Mouse (Mus musculus): ENCODE measurements around the gene Gpr62. TPM values are rescaled to one million over a fixed set of nuclear protein-coding genes. Genes with fewer than 3 reads are reported as not detected.

Gpr62 gene
- polyA plus RNA-seq, 1 experiment from 2014 or later = 0.98 TPM

- H3K27ac ChIP-seq (ENCODE audit: low read length) = peak overlapping the region; percentile 92
- H3K9me3 ChIP-seq (replicated peaks; ENCODE audit: control insufficient read depth, low read length, poor library complexity, severe bottlenecking) = no peaks in the 10 kb centered on the region
- peak overlapping the region; percentile 63 for H3K4me3 ChIP-seq (ENCODE audit: low read depth, low read length)
- H3K4me2 ChIP-seq (ENCODE audit: low read length) = peak overlapping the region; percentile 98
- peaks cover 56% of the 10 kb centered on the region for H3K4me1 ChIP-seq (ENCODE audit: control insufficient read depth, insufficient read depth, low read length)
- H3K9ac ChIP-seq (ENCODE audit: low read depth, low read length) = peak overlapping the region; percentile 72
- 2% methylated on average over 14 of the region's 17 CpGs for WGBS
- no peaks in the 10 kb centered on the region for H3K27me3 ChIP-seq (ENCODE audit: control insufficient read depth, insufficient read depth, low read depth, low read length)
- no peaks in the 10 kb centered on the region; the same call in 1 of the 2 replicates for H3K36me3 ChIP-seq (ENCODE audit: control insufficient read depth, insufficient read depth, low read length)
- peak; percentile 43 for ATAC-seq
Observed at GRCm38 (mm10) chr9:106454888-106455681, 10.7 kb downstream of the Gpr62 start.

- Histone ChIP-seq H3K4me1 (ENCODE audit: control insufficient read depth, insufficient read depth, low read length) (peaks cover 53% of the 10 kb centered on the region), H3K27me3 (ENCODE audit: control insufficient read depth, insufficient read depth, low read depth, low read length) (no peaks in the 10 kb centered on the region), H3K9me3 (replicated peaks; ENCODE audit: control insufficient read depth, low read length, poor library complexity, severe bottlenecking) (no peaks in the 10 kb centered on the region), H3K36me3 (ENCODE audit: control insufficient read depth, insufficient read depth, low read length) (no peaks in the 10 kb centered on the region), H3K9ac (ENCODE audit: low read depth, low read length) (peak overlapping the region; percentile 72), H3K4me3 (ENCODE audit: low read depth, low read length) (peak overlapping the region; percentile 63), H3K27ac (ENCODE audit: low read length) (peak overlapping the region; percentile 92), H3K4me2 (ENCODE audit: low read length) (peak overlapping the region; percentile 98)
- peak; percentile 9 for ATAC-seq
- 2% methylated on average over 15 of the region's 20 CpGs for WGBS
Observed at GRCm38 (mm10) chr9:106454071-106454761, 11.5 kb downstream of the Gpr62 start.

GRCm38 (mm10) chr9:106453271-106454070, 12.3 kb downstream of the Gpr62 start, which contains the start of gene Pcbp4:
Gene Pcbp4 (plus strand): TSS chr9:106453291.
- Histone ChIP-seq H3K9me3 (replicated peaks; ENCODE audit: control insufficient read depth, low read length, poor library complexity, severe bottlenecking) (no peaks in the 10 kb centered on the region), H3K36me3 (ENCODE audit: control insufficient read depth, insufficient read depth, low read length) (no peaks in the 10 kb centered on the region), H3K27me3 (ENCODE audit: control insufficient read depth, insufficient read depth, low read depth, low read length) (no peaks in the 10 kb centered on the region), H3K4me2 (ENCODE audit: low read length) (peak within 1 kb of the TSS; percentile 98), H3K9ac (ENCODE audit: low read depth, low read length) (peak within 1 kb of the TSS; percentile 72), H3K4me3 (ENCODE audit: low read depth, low read length) (peak within 1 kb of the TSS; percentile 63), H3K4me1 (ENCODE audit: control insufficient read depth, insufficient read depth, low read length) (peaks cover 53% of the 10 kb centered on the region), H3K27ac (ENCODE audit: low read length) (peak within 1 kb of the TSS; percentile 92)
- peak; percentile 50 for ATAC-seq
- under 1% methylated on average over 36 of the region's 74 CpGs for WGBS

GRCm38 (mm10) chr9:106452821-106453220, 12.9 kb downstream of the Gpr62 start:
- Histone ChIP-seq H3K36me3 (ENCODE audit: control insufficient read depth, insufficient read depth, low read length) (no peaks in the 10 kb centered on the region), H3K4me1 (ENCODE audit: control insufficient read depth, insufficient read depth, low read length) (peaks cover 52% of the 10 kb centered on the region), H3K4me3 (ENCODE audit: low read depth, low read length) (peak overlapping the region; percentile 63), H3K9me3 (replicated peaks; ENCODE audit: control insufficient read depth, low read length, poor library complexity, severe bottlenecking) (no peaks in the 10 kb centered on the region), H3K4me2 (ENCODE audit: low read length) (peak overlapping the region; percentile 98), H3K9ac (ENCODE audit: low read depth, low read length) (peak overlapping the region; percentile 72), H3K27me3 (ENCODE audit: control insufficient read depth, insufficient read depth, low read depth, low read length) (no peaks in the 10 kb centered on the region), H3K27ac (ENCODE audit: low read length) (peak overlapping the region; percentile 92)
- 0% methylated on average over 4 of the region's 7 CpGs for WGBS
- no peak for ATAC-seq

GRCm38 (mm10) chr9:106452351-106452750, 13.4 kb downstream of the Gpr62 start:
- WGBS = 21% methylated on average over 6 of the region's 6 CpGs
- no peaks in the 10 kb centered on the region for H3K27me3 ChIP-seq (ENCODE audit: control insufficient read depth, insufficient read depth, low read depth, low read length)
- H3K4me3 ChIP-seq (ENCODE audit: low read depth, low read length) = peak overlapping the region; percentile 63; the same call in 1 of the 2 replicates
- H3K9me3 ChIP-seq (replicated peaks; ENCODE audit: control insufficient read depth, low read length, poor library complexity, severe bottlenecking) = no peaks in the 10 kb centered on the region
- peak overlapping the region; percentile 92 for H3K27ac ChIP-seq (ENCODE audit: low read length)
- no peak for ATAC-seq
- H3K4me1 ChIP-seq (ENCODE audit: control insufficient read depth, insufficient read depth, low read length) = peaks cover 51% of the 10 kb centered on the region
- peak overlapping the region; percentile 72 for H3K9ac ChIP-seq (ENCODE audit: low read depth, low read length)
- H3K4me2 ChIP-seq (ENCODE audit: low read length) = peak overlapping the region; percentile 98
- H3K36me3 ChIP-seq (ENCODE audit: control insufficient read depth, insufficient read depth, low read length) = no peaks in the 10 kb centered on the region

GRCm38 (mm10) chr9:106451899-106452298, 13.8 kb downstream of the Gpr62 start:
- 61% methylated on average over 2 of the region's 2 CpGs for WGBS
- Histone ChIP-seq H3K4me2 (ENCODE audit: low read length) (no peak overlapping the region), H3K9me3 (replicated peaks; ENCODE audit: control insufficient read depth, low read length, poor library complexity, severe bottlenecking) (no peaks in the 10 kb centered on the region), H3K27me3 (ENCODE audit: control insufficient read depth, insufficient read depth, low read depth, low read length) (no peaks in the 10 kb centered on the region), H3K4me1 (ENCODE audit: control insufficient read depth, insufficient read depth, low read length) (peaks cover 48% of the 10 kb centered on the region), H3K9ac (ENCODE audit: low read depth, low read length) (no peak overlapping the region), H3K4me3 (ENCODE audit: low read depth, low read length) (no peak overlapping the region), H3K27ac (ENCODE audit: low read length) (no peak overlapping the region), H3K36me3 (ENCODE audit: control insufficient read depth, insufficient read depth, low read length) (no peaks in the 10 kb centered on the region)
- ATAC-seq = no peak

- Histone ChIP-seq H3K36me3 (ENCODE audit: control insufficient read depth, insufficient read depth, low read length) (no peaks in the 10 kb centered on the region), H3K4me1 (ENCODE audit: control insufficient read depth, insufficient read depth, low read length) (peaks cover 47% of the 10 kb centered on the region), H3K4me2 (ENCODE audit: low read length) (no peak overlapping the region), H3K9me3 (replicated peaks; ENCODE audit: control insufficient read depth, low read length, poor library complexity, severe bottlenecking) (no peaks in the 10 kb centered on the region), H3K9ac (ENCODE audit: low read depth, low read length) (no peak overlapping the region), H3K27me3 (ENCODE audit: control insufficient read depth, insufficient read depth, low read depth, low read length) (no peaks in the 10 kb centered on the region), H3K4me3 (ENCODE audit: low read depth, low read length) (no peak overlapping the region), H3K27ac (ENCODE audit: low read length) (no peak overlapping the region)
- ATAC-seq = no peak
- WGBS = 79% methylated on average over 11 of the region's 11 CpGs
Observed at GRCm38 (mm10) chr9:106451298-106451697, 14.4 kb downstream of the Gpr62 start.

- H3K4me3 ChIP-seq (ENCODE audit: low read depth, low read length) = no peak overlapping the region
- H3K4me2 ChIP-seq (ENCODE audit: low read length) = no peak overlapping the region
- H3K36me3 ChIP-seq (ENCODE audit: control insufficient read depth, insufficient read depth, low read length) = no peaks in the 10 kb centered on the region
- no peak overlapping the region for H3K27ac ChIP-seq (ENCODE audit: low read length)
- peaks cover 41% of the 10 kb centered on the region for H3K4me1 ChIP-seq (ENCODE audit: control insufficient read depth, insufficient read depth, low read length)
- H3K9ac ChIP-seq (ENCODE audit: low read depth, low read length) = no peak overlapping the region
- no peaks in the 10 kb centered on the region for H3K9me3 ChIP-seq (replicated peaks; ENCODE audit: control insufficient read depth, low read length, poor library complexity, severe bottlenecking)
- no peaks in the 10 kb centered on the region for H3K27me3 ChIP-seq (ENCODE audit: control insufficient read depth, insufficient read depth, low read depth, low read length)
- no peak for ATAC-seq
- 24% methylated on average over 9 of the region's 9 CpGs for WGBS
Observed at GRCm38 (mm10) chr9:106450661-106451060, 15.1 kb downstream of the Gpr62 start.

Measured in midbrain, embryonic 16.5 days (tissue).